Mouse (Mus musculus): ENCODE results near the gene Il20.

Il20 gene

DNA sequence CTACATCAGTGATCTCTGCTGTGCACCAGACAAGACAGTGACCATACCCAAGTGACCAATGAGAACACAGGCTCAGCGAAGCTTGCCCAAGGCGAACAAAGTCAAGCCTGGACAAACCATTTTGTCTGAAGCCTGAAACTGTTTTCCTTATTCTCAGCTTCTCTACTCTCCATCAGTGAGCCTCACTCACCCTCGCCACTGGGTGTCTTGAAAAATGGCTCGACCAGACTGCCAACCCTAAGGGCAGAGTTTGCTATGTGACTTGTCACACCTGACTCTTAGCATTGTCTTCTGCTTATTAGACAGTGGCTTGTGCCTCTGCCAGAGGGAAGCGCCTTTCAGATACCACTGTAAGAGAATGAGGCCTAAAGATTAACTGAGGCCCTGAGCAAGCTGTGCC, 46.5 kb downstream of the Il20 start:
- DNase-seq = no peak

DNA sequence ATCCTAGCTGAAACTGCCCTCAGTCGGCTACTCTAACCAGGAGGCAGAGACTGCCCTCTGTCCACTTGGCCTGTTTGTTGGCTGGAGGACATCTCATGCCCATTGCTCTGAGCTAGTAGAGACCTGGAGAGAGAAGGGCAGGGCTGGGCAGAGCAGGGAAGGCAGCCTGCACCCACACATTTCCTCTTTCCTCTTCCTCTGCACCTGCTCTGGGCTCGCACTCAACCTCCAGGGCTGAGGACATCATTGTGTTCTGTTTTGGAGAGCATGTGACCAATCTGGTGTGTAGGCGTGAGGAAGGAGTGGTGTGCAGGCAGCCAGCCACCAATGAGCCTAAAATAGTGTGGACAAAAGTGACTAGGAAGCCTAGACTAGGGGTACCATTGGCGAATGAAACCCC, 47.0 kb downstream of the Il20 start:
- DNase-seq = peak in 1 of 2 experiments; percentile 38

DNA sequence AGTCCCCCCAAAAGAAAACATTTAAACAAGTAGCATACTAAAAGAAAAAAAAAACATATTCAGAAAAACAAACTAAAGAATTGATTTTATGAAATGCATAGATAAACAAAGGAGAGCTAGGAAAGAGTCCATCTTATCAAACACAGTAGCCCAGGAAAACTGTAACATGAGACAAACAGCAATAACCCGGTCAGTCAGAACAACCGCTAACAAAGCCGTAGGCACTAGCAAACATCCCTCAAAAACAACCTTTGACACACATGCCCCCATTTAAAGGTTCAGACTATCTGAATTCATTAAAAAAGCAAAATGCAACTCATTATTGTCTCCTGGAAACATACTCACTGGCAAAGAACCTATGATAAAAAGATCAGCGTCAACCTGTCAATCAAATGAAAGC, 53.8 kb downstream of the Il20 start:
- DNase-seq = no peak

Measured in lung, postnatal 4 days (tissue).